Mouse (Mus musculus) layer of hippocampus, adult 11-12 months (tissue): Measurements from ENCODE around the gene Trnau1ap.

ENCODE experiments used
- DNase-seq: peaks from one replicate; pipeline ENCODE4 v3.0.0; 2022; ENCODE audit warnings: low spot score

Trnau1ap gene

GRCm38 (mm10) chr4:132329115-132329834, at the start of gene Trnau1ap:
Trnau1ap (minus strand) TSS chr4:132329538.
- peak; percentile 84 for DNase-seq

GRCm38 (mm10) chr4:132373820-132374219, 44.5 kb upstream of the Trnau1ap start:
- no peak for DNase-seq

- no peak for DNase-seq
Measured at GRCm38 (mm10) chr4:132369953-132370750, 40.8 kb upstream of the Trnau1ap start.

- DNase-seq, result no peak
Measured at GRCm38 (mm10) chr4:132367480-132368201, 38.3 kb upstream of the Trnau1ap start.

GRCm38 (mm10) chr4:132365450-132366060, 36.2 kb upstream of the Trnau1ap start:
- DNase-seq, result no peak

GRCm38 (mm10) chr4:132363487-132363886, 34.1 kb upstream of the Trnau1ap start:
- no peak for DNase-seq

GRCm38 (mm10) chr4:132359510-132359909, 30.2 kb upstream of the Trnau1ap start:
- no peak for DNase-seq

- peak; percentile 16 for DNase-seq
Measured at GRCm38 (mm10) chr4:132356170-132356569, 26.8 kb upstream of the Trnau1ap start.

- no peak for DNase-seq
Measured at GRCm38 (mm10) chr4:132355403-132355802, 26.1 kb upstream of the Trnau1ap start.

- DNase-seq, result no peak
Measured at GRCm38 (mm10) chr4:132354571-132354970, 25.2 kb upstream of the Trnau1ap start.

GRCm38 (mm10) chr4:132353481-132353885, 24.1 kb upstream of the Trnau1ap start, which contains the start of gene Rcc1:
Rcc1 (minus strand) TSS chr4:132353605.
- DNase-seq, result peak; percentile 90

GRCm38 (mm10) chr4:132352739-132353138, 23.4 kb upstream of the Trnau1ap start:
- no peak for DNase-seq

GRCm38 (mm10) chr4:132351401-132351800, 22.1 kb upstream of the Trnau1ap start:
- no peak for DNase-seq

GRCm38 (mm10) chr4:132350854-132351253, 21.5 kb upstream of the Trnau1ap start:
- DNase-seq, result no peak

- no peak for DNase-seq
Measured at GRCm38 (mm10) chr4:132350123-132350740, 20.9 kb upstream of the Trnau1ap start.

- no peak for DNase-seq
Measured at GRCm38 (mm10) chr4:132349495-132350122, 20.3 kb upstream of the Trnau1ap start.

- no peak for DNase-seq
Measured at GRCm38 (mm10) chr4:132346661-132347060, 17.3 kb upstream of the Trnau1ap start.

- DNase-seq, result no peak
Measured at GRCm38 (mm10) chr4:132346261-132346660, 16.9 kb upstream of the Trnau1ap start.

GRCm38 (mm10) chr4:132345843-132346212, 16.5 kb upstream of the Trnau1ap start:
- no peak for DNase-seq

GRCm38 (mm10) chr4:132345135-132345842, 16.0 kb upstream of the Trnau1ap start:
- DNase-seq, result peak; percentile 98
